Mouse (Mus musculus): ENCODE measurements around the gene Arhgdia.
"Not testable (repeated sequence)": the region's sequence is repeated elsewhere in the genome, so short reads cannot be mapped to it uniquely, and the experiment has no call there.

Arhgdia gene

DNA sequence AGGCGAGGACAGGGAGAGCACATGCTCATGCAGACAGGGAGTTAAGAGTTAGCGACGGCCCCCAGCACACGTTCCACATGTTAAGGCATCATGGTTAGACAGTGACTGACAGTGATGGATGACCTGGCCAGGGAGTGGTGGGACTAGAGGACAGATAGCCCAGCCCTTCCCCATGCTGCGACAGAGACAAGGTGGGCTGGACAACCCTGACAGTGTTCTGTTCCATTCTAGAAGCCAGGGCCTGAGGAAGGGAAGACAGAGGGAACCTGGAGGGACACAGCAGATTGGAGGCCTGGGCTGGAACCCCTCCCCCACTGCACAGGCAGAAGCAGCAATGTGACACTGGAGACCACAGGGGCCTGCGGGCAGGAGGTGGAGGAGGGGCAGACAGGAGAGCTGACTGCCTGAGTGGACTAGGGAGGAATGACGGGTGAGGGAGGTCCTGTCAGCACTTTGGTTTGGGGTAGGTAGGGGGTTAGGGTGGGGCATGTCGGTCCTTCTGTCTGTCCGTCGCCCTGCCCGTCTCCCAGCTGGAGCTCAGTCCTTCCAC is 2.7 kb downstream of the Arhgdia start:
- no peak for DNase-seq (ENCODE audit: low read depth, low spot score)

DNA sequence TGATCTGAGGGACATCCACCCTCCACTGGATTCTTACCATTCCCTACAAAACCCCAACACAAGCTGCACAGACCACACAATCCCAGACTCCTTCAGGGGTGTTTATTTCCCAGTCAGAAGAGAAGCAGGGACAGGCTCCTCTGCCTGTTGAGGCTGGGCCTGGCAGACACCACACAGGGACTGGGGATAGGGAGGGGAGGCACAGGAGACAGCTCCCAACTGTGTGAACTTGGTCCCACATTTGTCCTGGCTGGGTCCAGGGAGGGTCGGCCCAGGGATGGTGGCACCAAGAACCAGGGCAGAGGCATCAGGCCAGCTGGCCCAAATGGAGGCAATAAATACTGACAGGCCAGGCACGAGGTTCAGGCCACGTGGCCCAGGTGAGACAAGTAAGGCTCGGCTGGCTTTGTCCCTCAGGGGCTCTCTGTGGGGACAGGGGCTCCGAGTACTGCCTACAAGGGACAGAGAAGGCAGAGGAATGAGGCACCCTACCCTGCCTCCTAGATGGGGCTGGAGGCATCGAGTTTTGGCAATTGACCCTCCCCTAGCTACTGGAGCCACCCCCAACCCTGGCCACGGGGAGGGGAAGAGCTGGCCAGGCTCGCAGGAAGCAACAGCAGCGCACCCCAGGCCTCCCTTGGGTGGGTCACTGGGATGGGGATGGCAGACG is 3.3 kb downstream of the Arhgdia start:
- DNase-seq (ENCODE audit: low read depth, low spot score): no peak

DNA sequence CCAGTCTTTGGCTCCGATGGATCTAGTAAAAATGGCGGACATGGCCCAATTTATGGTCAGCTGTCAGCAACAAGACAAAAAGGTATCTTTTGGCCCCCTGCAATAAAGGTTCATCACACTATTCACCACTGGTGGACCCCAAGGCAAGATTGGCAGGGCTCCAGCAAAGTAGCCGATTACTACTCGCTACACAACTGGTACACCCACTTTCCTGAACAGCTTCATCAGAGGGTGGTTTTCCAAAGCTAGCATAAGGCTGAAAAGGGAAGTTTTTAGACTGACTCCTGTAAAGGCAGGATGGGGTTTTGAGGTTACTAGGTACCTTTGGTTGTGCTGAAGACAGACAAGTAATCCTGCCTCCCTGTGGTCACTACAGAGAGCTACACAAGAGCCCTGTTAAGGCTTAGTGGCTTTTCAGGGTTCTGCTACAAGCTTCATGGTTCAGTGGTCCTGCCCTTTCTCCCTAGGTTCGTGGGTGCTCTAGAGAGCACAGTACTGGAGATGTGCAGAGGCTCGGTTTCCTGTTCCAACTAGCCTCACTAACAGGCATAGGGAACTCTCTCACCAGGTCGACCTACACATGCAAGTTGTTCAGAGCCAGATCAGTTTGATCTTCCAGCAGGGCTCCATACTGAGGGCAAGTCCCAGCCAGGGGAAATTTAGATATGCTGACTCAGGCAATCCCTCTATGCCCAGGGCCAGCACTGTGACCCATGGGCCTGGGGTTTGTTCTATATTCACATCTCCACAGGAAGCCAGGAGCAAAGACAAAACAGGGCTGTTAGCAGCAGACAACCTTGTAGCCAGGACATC is 4.0 kb downstream of the Arhgdia start:
- DNase-seq (ENCODE audit: low read depth, low spot score): peak; percentile 68

DNA sequence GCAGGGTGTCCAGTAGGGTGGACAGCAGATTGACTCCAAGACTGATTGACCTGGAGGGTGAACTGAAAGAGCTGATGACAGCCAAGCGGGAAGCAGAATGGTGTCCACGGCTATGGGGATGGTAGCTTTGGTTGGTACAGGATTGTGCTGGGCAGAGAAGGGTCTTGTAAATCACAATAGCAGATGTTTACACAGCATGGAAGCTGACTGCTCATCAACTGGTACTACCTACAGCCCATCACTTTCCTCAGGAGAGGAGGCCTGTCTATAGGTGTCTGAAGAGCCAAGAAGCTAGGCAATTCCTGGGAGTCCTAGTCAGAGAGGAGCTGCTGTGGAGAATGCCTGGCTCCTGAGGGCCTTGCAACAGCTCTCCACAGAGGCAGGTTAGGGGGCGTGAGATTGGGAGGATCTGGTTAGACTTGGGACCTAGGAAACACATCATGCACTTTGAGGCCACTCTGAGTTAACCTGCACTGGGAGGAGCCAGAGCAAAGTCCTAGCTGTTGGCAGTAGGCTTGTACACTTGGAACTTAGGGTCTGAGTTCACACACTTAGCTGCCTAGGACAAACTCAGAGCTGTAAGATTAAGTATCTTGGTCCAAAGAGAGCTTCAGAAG is 5.0 kb downstream of the Arhgdia start:
- DNase-seq (ENCODE audit: low read depth, low spot score): no peak

DNA sequence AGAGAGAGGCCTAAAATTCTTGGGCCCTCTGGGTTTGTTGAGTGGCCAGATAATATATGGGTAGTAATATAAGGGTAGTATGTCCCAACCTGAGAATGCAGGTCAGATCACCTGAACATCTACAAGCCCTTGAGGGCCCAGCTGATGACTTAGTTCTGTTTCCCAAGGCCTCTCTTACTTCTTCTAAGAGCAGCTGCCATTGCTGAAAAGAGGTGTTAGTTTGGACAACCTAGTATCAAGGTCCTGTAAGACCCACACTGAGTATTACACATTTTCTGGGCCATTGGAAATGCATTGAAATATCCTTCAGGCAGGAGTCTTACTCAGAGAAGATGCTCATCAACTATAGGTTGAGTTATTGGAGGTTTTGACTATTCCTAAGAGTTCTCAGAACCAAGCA is 5.5 kb downstream of the Arhgdia start:
- DNase-seq (ENCODE audit: low read depth, low spot score): no peak

DNA sequence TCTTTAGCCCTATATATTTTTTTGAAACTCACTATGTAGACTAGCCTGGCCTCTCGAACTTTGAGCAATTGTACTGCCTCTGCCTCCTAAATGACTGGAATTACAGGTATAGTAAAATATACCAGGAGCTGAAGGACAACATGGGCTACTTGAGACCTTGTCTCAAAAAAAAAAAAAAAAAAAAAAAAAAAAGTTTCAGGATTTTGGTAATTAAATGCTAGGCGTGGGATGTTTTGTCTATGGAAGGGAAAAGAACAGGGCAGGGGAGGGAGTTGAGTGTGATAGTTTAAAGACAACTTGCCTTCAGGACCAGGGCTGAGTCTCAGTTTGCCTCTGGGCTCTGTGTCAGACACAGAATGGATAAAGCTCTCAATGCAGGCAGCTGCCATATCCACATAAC is 6.4 kb downstream of the Arhgdia start:
- no peak for DNase-seq (ENCODE audit: low read depth, low spot score)

DNA sequence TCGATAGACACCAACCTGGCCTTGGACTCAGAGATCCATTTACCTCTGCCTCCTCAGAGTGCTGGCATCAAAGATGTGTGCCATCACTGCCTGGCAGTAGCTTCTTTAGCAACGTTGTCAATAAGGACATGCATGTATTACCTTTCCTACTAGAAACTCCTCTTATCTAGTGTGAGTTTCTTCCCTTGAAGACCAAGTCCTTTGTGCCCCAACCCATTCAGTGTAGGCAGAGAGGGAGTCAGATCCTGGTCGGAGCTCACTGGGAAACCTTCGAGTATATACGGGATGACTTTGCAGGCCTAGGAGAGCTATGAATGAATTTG is 7.2 kb downstream of the Arhgdia start:
- peak; percentile 37 for DNase-seq (ENCODE audit: low read depth, low spot score)

DNA sequence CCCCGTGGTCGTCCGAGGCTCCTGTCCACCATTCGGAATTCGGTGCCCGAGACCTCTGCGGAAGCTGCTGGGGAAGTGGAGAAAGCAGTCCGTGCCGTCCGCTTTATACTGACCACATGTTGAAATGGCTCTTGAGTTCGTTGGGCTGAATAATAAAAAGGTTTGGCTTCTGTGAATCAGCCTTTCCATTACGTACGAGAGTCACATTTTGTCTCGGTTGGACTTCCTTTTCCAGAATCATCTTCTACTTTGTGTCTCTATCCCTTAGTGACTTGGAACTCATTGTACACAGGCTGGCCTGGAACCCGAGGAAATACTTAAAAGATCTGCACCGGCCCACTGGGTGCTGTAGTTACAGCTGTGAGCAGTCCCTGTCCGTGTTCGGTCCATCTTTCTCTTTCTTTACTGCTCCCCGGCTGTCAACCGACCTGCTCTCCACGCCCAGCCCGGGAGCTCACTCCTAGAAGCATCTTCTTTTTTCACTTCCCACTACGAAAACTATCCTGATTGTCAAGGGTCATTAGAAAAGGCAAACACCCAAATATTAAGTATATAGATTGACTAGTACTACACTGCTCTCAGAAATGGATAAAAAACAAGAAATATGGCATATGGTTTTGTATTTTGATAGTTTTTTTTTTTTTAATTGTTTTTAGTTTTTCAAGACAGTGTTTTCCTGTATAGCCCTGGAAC is 7.7 kb downstream of the Arhgdia start:
- peak; percentile 69 for DNase-seq (ENCODE audit: low read depth, low spot score)

DNA sequence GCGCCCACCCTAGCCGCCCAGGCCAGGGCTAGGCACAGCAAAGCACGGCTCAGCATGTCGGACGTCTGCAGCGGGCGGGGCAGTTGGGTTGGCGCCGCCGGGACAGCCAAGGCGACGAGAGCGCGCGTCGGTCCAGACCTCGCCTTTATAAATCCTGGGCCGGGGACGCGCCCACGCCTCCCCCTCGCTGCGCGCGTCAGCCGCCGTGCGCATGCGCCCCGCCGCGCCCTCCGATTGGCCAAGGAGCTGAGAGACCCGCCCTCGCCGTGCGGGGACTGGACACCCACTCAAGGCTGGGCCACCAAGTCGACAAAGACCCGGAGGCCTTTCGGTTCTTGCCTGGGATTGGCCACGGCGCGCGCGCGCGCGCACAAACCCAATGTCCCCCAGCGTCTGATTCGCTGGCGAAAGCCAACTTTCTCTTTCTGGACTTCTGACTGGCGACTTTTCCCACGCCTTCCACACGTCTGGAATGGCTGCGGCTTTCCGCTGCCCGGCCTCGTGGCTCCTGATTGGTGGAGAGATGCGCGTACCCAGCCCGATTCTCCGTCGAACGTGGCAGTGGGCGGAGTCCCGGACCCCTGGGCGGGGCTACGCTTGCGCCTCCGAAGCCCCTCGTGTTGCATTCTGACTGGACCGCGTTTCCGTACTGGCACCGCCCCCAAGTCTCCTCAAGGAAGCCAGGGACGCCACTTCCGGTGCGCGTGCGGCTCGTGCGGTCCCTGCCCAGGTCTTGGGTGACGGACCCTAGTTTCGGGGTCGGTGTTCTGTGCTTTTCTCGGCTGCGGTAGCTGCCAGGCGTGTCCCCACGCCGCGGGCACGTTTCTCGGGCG is 8.5 kb downstream of the Arhgdia start, which contains the start of gene P4hb:
Gene P4hb, minus strand, starts transcription at position 502 of the 833 bp plus-strand sequence.
- DNase-seq (ENCODE audit: low read depth, low spot score): peak; percentile 100

DNA sequence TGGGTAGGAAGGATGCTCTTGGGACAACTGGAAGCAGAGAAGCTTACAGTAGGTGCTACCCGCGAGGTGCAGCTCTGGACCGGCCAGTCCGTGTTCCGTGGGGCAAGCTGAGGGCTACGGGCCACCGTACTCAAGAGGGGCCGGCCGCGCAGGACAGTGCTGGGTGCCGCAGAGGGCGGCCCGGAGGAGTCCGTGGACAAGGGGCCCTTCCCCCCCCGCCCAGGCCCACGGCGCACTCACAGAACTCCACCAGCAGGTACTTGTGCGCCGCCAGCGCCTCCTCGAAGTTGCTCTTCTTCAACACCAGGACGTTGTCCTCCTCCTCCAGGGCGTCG is 9.0 kb downstream of the Arhgdia start:
- DNase-seq (ENCODE audit: low read depth, low spot score): peak; percentile 31

DNA sequence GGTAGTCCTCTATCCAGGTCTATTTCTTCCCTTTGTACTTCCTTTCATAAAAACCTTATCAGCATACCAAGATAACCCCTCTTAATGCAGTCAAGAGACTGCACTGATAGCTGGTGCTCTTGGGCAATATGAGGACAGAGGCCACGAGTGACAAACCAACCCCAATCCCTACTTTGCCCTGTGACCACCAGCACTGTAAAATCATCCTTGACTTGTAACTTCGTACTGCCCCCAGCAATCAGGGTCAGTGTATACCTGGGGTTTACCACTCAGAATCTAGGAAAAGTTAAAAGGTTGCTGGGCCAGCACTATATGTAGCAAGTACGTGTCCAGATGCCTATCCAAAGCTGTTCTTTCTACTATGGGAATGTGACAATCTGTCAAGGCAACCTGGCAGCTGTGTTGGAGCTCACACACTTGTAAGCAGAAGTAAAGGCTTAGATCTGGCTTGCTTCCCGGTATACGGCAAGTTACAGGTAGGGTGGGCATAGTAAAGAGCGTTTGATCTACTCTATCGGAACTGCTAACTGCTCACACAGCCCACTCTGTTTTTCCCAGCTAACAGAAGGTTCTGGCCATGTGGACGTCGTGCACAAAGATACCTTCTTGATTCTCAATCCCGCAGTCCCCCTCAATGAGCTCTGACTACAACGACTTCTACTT is 9.5 kb downstream of the Arhgdia start:
- no peak for DNase-seq (ENCODE audit: low read depth, low spot score)

DNA sequence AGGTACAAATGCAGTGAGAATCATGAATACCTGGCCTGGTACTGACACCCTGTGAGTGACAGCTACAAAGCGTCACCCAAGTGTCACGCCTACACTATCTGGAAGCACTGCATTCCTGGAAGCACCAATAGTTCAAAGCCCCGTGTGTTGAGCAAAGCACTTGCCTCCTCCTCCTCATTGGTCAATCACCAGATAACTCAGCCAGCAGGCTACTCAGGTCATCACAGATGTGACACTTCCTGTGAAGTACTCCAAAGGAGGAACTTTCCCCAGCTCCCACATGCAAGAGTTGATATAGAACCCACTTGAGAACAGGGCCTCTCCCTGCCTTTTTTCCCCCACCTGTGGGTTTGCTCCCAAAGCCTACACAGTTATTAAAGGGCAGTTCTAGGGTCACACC is 10.3 kb downstream of the Arhgdia start:
- no peak for DNase-seq (ENCODE audit: low read depth, low spot score)

DNA sequence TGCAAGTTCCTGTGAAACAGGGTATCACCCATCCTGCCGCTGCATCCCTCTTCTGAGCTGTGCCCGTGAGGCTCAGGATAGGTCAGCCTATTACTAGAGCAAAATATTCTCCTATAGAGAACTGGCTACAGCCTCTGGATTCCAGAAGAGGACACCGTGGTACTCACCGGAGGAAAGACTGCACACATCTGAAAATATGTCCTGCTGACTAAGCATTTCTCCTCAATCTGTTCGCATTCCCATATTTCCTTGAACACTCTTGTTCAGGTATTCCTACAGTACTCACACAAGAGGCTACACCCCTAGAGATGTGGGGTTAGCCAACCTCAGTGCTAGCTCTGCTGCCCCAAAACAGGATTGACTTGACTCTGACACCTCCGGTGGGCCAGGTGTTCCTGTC is 13.1 kb downstream of the Arhgdia start:
- no peak for DNase-seq (ENCODE audit: low read depth, low spot score)

DNA sequence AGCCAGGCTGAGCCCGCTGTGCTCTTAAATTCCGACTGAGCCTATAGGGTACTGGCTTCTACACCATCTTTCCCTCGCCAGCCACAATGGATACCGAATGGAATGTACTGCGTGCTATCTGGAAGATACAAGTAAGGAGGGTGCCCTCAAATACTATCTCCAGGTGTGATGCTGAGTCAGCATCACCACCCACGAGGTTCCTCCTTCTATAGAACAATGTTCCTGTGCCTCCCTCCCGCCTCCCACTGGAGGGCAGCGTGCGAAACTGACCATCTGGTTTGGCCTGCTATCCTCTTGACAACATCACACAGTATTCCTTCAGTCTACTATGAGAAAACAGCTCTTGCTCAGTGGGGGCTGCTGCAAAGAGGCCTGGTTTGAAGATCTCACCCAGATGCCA is 16.3 kb downstream of the Arhgdia start:
- no peak for DNase-seq (ENCODE audit: low read depth, low spot score)

DNA sequence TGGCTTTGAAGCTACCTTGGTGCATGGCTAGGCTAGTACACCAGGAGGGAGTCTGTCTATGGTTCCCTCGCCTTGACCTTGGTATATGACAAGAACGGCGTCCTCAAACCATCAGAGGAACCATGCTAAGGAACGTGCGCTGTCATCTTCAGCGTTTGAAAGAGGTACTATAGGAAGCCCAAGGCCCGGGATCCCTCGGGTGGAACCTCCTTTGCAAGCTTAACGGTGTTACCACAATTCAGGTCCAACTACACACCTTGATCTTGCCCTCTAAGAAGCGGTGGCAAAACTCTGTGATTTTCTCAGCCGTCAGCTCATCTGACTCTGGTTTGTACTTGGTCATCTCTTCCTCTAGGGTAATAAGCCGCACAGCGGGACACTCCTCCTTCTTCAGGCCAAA is 18.5 kb downstream of the Arhgdia start:
- DNase-seq (ENCODE audit: low read depth, low spot score): no peak

DNA sequence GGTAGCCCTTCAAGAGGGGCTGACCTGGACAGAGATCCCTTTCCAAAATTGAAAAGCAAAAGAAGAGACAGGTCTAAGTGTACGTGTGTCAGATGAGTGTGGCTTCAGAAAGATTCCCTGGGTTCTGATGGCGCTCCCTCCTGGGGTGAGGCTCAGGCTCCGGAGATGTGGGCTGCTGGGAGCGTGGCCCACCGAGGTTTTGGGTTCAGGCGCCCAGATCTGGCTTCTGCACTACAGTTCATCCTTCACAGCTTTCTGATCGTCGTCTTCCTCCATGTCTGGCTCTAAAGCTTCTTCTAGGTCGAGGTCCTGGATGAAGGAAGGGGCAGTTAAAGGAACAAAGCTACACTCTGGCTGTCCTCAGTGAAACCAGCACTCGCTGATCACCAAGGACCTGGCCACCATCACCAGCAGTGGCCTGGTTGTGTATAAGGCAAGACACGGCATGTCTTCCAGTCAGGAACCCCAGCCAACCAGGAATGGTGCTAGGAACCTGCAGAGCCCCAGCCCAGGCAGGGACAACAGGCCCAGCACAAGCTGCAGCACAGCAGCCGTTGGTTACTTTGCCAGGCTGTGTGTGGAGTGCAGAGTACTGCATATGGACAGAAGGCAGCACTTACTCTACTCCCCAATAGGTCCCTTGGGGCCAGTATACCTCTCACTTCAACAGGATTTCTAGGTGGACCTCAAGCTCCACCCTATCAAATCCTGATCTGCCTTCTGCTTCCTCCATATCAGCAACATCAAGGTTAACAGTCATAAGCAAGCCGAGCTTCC is 20.3 kb downstream of the Arhgdia start:
- no peak for DNase-seq (ENCODE audit: low read depth, low spot score)

DNA sequence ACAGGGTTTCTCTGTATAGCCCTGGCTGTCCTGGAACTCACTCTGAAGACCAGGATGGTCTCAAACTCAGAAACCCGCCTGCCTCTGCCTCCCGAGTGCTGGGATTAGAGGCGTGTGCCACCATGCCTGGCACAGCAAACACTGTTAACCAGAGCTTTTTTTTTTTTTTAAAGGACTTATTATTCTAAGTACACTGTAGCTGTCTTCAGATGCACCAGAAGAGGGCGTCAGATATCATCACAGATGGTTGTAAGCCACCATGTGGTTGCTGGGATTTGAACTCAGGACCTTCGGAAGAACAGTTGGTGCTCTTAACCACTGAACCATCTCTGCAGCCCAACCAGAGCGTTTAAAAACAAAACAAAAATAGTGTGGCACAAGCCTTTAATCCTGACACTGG is 22.6 kb downstream of the Arhgdia start:
- DNase-seq (ENCODE audit: low read depth, low spot score): not testable (repeated sequence)

DNA sequence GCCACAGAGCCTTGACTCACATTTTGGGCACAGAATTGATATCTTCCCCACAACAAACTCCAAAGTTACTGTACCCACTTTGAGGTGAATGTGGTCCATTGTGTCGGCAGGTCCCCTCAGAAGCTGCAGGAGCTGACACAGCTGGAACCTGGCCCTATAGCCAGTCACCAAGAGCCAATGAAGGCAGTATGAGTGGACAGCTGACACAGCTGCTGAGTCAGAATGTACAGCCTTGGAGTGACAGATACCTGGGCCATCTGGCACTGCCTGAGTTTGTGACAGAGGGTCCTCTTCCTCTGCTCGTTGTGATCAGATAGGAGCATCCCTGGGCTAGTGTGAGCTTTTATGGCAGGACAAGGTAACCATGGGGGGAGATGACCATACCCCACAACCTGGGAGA is 26.2 kb downstream of the Arhgdia start:
- DNase-seq (ENCODE audit: low read depth, low spot score): no peak

DNA sequence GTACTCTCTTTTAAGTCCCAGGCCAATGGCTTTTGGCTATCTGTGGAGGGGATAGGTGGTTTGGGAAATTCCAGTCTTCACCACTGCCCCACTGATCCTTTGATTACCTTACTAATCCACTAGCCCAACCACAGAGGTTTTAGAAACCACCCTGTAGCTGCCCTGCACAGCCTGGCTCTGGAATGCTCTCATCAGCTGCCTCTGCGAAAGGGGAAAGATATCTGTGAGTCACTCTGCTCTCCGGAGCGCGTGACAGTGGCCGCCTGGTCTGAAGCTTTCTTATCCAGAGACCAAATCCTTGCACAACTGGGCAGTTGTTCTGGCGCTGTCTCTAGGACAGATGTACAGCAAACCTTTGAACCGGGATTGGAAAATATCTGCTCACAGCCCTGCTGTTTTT is 26.6 kb downstream of the Arhgdia start:
- peak; percentile 96 for DNase-seq (ENCODE audit: low read depth, low spot score)

DNA sequence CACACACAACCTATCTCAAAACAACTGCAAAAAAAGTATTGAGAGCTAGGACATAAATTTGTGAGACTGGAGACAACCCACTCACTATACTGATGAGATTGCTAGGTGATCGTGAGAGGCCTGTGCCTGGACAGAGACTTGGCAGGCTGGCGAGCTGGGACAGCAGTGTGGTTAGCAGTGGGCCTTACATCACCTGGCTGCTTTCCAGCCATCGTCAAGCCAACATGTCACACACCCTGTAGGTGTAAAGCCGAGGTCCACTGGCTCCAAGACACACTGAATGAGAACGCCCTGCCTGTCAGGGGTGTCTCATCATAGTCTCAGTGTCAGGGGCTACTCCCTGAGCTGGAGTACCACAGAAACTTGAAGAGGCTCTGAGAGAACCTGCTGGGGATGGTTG is 28.7 kb downstream of the Arhgdia start:
- peak; percentile 45 for DNase-seq (ENCODE audit: low read depth, low spot score)
